In genomic region chr17:80825971-80826730, GRCm38 (mm10) we compare ENCODE assay signal across 10 mouse cellular contexts.
A peak's percentile ranks its signal among the peaks of the same experiment; 100 is the strongest.
DNase-seq lines count a peak whose midpoint lies in the region; ATAC-seq and TF ChIP-seq lines count a peak whose summit lies in the region.
"Had no signal": no experiment of that assay in that cellular context is flagged by ENCODE, and none has a peak within 500 bp of the region (broad histone marks: within the 10 kb centered on the region; RNA-seq: fewer than 3 reads in every experiment).

No protein-coding gene starts in this region.

- no peaks in the 10 kb centered on the region for H3K27me3 ChIP-seq in neural tube, embryonic 13.5 days
- H3K27me3 ChIP-seq in heart, embryonic 15.5 days: no peaks in the 10 kb centered on the region
- H3K27me3 ChIP-seq: midbrain, embryonic 12.5 days had no signal

- ATAC-seq in neural tube, embryonic 13.5 days (ENCODE audit: low read depth): no peak
- peak; percentile 84 for ATAC-seq in heart, embryonic 15.5 days (replicated peaks; ENCODE audit: insufficient number of reproducible peaks, insufficient read depth, low FRiP score, low read depth)

- no peak overlapping the region for H3K4me3 ChIP-seq in neural tube, embryonic 13.5 days
- no peak overlapping the region for H3K4me3 ChIP-seq in heart, embryonic 15.5 days
- no peak overlapping the region for H3K4me3 ChIP-seq in left cerebral cortex, adult 2 months
- H3K4me3 ChIP-seq: midbrain, embryonic 12.5 days had no signal

- H3K4me1 ChIP-seq in neural tube, embryonic 13.5 days (replicated peaks): peaks cover 19% of the 10 kb centered on the region
- peaks cover 22% of the 10 kb centered on the region for H3K4me1 ChIP-seq in heart, embryonic 15.5 days (replicated peaks)

- H3K4me2 ChIP-seq in neural tube, embryonic 13.5 days: peak overlapping the region; percentile 18
- H3K4me2 ChIP-seq in heart, embryonic 15.5 days: peak overlapping the region; percentile 19
- H3K4me2 ChIP-seq: midbrain, embryonic 12.5 days had no signal

- no peaks in the 10 kb centered on the region for H3K36me3 ChIP-seq in neural tube, embryonic 13.5 days
- H3K36me3 ChIP-seq in heart, embryonic 15.5 days: no peaks in the 10 kb centered on the region
- H3K36me3 ChIP-seq: G1E; midbrain, embryonic 12.5 days had no signal

- intact Hi-C loops in left cerebral cortex, adult 2 months (cut with DNase I): no loop called here

- H3K9me3 ChIP-seq in neural tube, embryonic 13.5 days: no peaks in the 10 kb centered on the region
- H3K9me3 ChIP-seq in heart, embryonic 15.5 days (replicated peaks): no peaks in the 10 kb centered on the region
- H3K9me3 ChIP-seq: midbrain, embryonic 12.5 days had no signal

- no peak overlapping the region for H3K9ac ChIP-seq in neural tube, embryonic 13.5 days
- H3K9ac ChIP-seq in heart, embryonic 15.5 days: no peak overlapping the region
- H3K9ac ChIP-seq: midbrain, embryonic 12.5 days had no signal

- no peak for TF ChIP-seq CTCF in left cerebral cortex, adult 2 months (IDR thresholded peaks at IDR 0.05)

- H3K27ac ChIP-seq in neural tube, embryonic 13.5 days (replicated peaks): 0 out of 2 replicates have a peak overlapping the region, but pooled peaks have one; percentile 25
- peak overlapping the region; percentile 86 for H3K27ac ChIP-seq in heart, embryonic 15.5 days
- H3K27ac ChIP-seq in left cerebral cortex, adult 2 months: no peak overlapping the region
- H3K27ac ChIP-seq: midbrain, embryonic 12.5 days had no signal

- WGBS in neural tube, embryonic 13.5 days: 52% methylated on average over 12 of the region's 12 CpGs
- WGBS in heart, embryonic 15.5 days: 22% methylated on average over 12 of the region's 12 CpGs

- no peak for DNase-seq in neural tube, embryonic 10.5 days (ENCODE audit: extremely low spot score, low spot score)
- DNase-seq in kidney, postnatal 4 days: peak; percentile 73 to 81
- peak; percentile 85 for DNase-seq in yolk sac, embryonic 10.5 days (ENCODE audit: low spot score)
- DNase-seq in B cell, adult 2 months: no peak
- no peak for DNase-seq in left cerebral cortex, adult 2 months (ENCODE audit: extremely low spot score in 1 of 2, low spot score in 2 of 2)
- DNase-seq in spleen, adult 12 weeks (ENCODE audit: low spot score): no peak

Comparison
In these comparisons a context has a peak if more than half of its experiments do, and no peak if none do; other contexts are left out.
1. DNase-seq: peak in kidney, postnatal 4 days (2 of 2) and yolk sac, embryonic 10.5 days (single experiment); none in neural tube, embryonic 10.5 days (single experiment), B cell, adult 2 months (0 of 2), left cerebral cortex, adult 2 months (0 of 2) and spleen, adult 12 weeks (single experiment).